In genomic region chr2:66170721-66171120, GRCm38 (mm10) we compare ENCODE assay signal across 21 mouse cellular contexts. TPM values are rescaled to one million over a fixed set of nuclear protein-coding genes. Genes with fewer than 3 reads are reported as not detected.
DNase-seq lines count a peak whose midpoint lies in the region; ATAC-seq and TF ChIP-seq lines count a peak whose summit lies in the region.
"Had no signal": no experiment of that assay in that cellular context is flagged by ENCODE, and none has a peak within 500 bp of the region (broad histone marks: within the 10 kb centered on the region; RNA-seq: fewer than 3 reads in every experiment).

No protein-coding gene starts in this region.

- no peak for TF ChIP-seq CTCF in kidney, postnatal 0 days (IDR thresholded peaks at IDR 0.05; ENCODE audit: low read depth)
- no peak for TF ChIP-seq CTCF in kidney, adult 2 months (conservative IDR thresholded peaks at IDR 0.05; ENCODE audit: insufficient read depth, insufficient read length, low read depth, low read length)

- no peak overlapping the region for H3K4me2 ChIP-seq in forebrain, embryonic 14.5 days (ENCODE audit: low read length)
- H3K4me2 ChIP-seq in forebrain, embryonic 13.5 days, result no peak overlapping the region
- peak overlapping the region; percentile 23; the same call in 1 of the 2 replicates for H3K4me2 ChIP-seq in kidney, postnatal 0 days (ENCODE audit: low read length)
- no peak overlapping the region for H3K4me2 ChIP-seq in intestine, embryonic 16.5 days (ENCODE audit: low read depth, low read length)
- H3K4me2 ChIP-seq: embryonic facial prominence, embryonic 12.5 days; forebrain, embryonic 15.5 days had no signal

- H3K4me3 ChIP-seq in forebrain, embryonic 14.5 days (ENCODE audit: low read depth, low read length), result no peak overlapping the region
- H3K4me3 ChIP-seq in forebrain, embryonic 13.5 days, result no peak overlapping the region
- no peak overlapping the region for H3K4me3 ChIP-seq in kidney, postnatal 0 days (replicated peaks; ENCODE audit: low read depth, low read length)
- H3K4me3 ChIP-seq in kidney, adult 2 months (ENCODE audit: insufficient read depth, low read depth, low read length), result no peak overlapping the region
- no peak overlapping the region for H3K4me3 ChIP-seq in intestine, embryonic 16.5 days (ENCODE audit: low read length)
- H3K4me3 ChIP-seq: embryonic facial prominence, embryonic 10.5 days; embryonic facial prominence, embryonic 12.5 days; forebrain, embryonic 15.5 days had no signal

- no peak for TF ChIP-seq POLR2A in kidney, adult 2 months (IDR thresholded peaks at IDR 0.05; ENCODE audit: low read depth, low read length)

- ATAC-seq in forebrain, embryonic 14.5 days, result no peak
- no peak for ATAC-seq in forebrain, embryonic 13.5 days
- ATAC-seq in kidney, postnatal 0 days (replicated peaks; ENCODE audit: low FRiP score, low read depth), result no peak
- no peak for ATAC-seq in intestine, embryonic 16.5 days
- ATAC-seq: CD4-positive, CD25-positive, alpha-beta regulatory T cell, adult 4 months; forebrain, embryonic 15.5 days had no signal

- H3K36me3 ChIP-seq in forebrain, embryonic 14.5 days (ENCODE audit: control insufficient read depth, insufficient read depth, low read length), result no peaks in the 10 kb centered on the region
- H3K36me3 ChIP-seq in forebrain, embryonic 13.5 days (ENCODE audit: poor library complexity, severe bottlenecking), result no peaks in the 10 kb centered on the region
- no peaks in the 10 kb centered on the region for H3K36me3 ChIP-seq in kidney, postnatal 0 days (ENCODE audit: insufficient read depth, low read length)
- H3K36me3 ChIP-seq in kidney, adult 2 months (ENCODE audit: control insufficient read depth, insufficient read depth, low read length), result no peaks in the 10 kb centered on the region
- no peaks in the 10 kb centered on the region for H3K36me3 ChIP-seq in intestine, embryonic 16.5 days (ENCODE audit: control insufficient read depth, insufficient read depth, low read length)
- H3K36me3 ChIP-seq: embryonic facial prominence, embryonic 10.5 days; embryonic facial prominence, embryonic 12.5 days; forebrain, embryonic 15.5 days; G1E had no signal

- H3K27me3 ChIP-seq in forebrain, embryonic 14.5 days (replicated peaks; ENCODE audit: control insufficient read depth, insufficient read depth, low read length), result no peaks in the 10 kb centered on the region
- no peaks in the 10 kb centered on the region for H3K27me3 ChIP-seq in forebrain, embryonic 13.5 days
- no peaks in the 10 kb centered on the region for H3K27me3 ChIP-seq in kidney, postnatal 0 days (ENCODE audit: insufficient read depth, low read length)
- no peaks in the 10 kb centered on the region for H3K27me3 ChIP-seq in kidney, adult 2 months (replicated peaks; ENCODE audit: control insufficient read depth, insufficient read depth, low read length)
- H3K27me3 ChIP-seq in intestine, embryonic 16.5 days (replicated peaks; ENCODE audit: control insufficient read depth, insufficient read depth, low read length), result no peaks in the 10 kb centered on the region
- H3K27me3 ChIP-seq: CH12.LX; embryonic facial prominence, embryonic 12.5 days; forebrain, embryonic 15.5 days had no signal

- no peaks in the 10 kb centered on the region for H3K9me3 ChIP-seq in forebrain, embryonic 14.5 days (replicated peaks; ENCODE audit: control insufficient read depth, low read length)
- no peaks in the 10 kb centered on the region for H3K9me3 ChIP-seq in forebrain, embryonic 13.5 days (replicated peaks)
- H3K9me3 ChIP-seq in kidney, postnatal 0 days (replicated peaks; ENCODE audit: low read length), result no peaks in the 10 kb centered on the region
- H3K9me3 ChIP-seq in intestine, embryonic 16.5 days (ENCODE audit: control insufficient read depth, low read length), result no peaks in the 10 kb centered on the region
- H3K9me3 ChIP-seq: embryonic facial prominence, embryonic 10.5 days; embryonic facial prominence, embryonic 12.5 days; forebrain, embryonic 15.5 days had no signal

- H3K27ac ChIP-seq in forebrain, embryonic 14.5 days (ENCODE audit: low read depth, low read length), result no peak overlapping the region
- H3K27ac ChIP-seq in forebrain, embryonic 13.5 days, result no peak overlapping the region
- H3K27ac ChIP-seq in kidney, postnatal 0 days, result no peak overlapping the region
- no peak overlapping the region for H3K27ac ChIP-seq in kidney, adult 2 months (ENCODE audit: insufficient read depth, low read depth, low read length)
- no peak overlapping the region for H3K27ac ChIP-seq in intestine, embryonic 16.5 days (ENCODE audit: low read length)
- H3K27ac ChIP-seq: embryonic facial prominence, embryonic 10.5 days; embryonic facial prominence, embryonic 12.5 days; forebrain, embryonic 15.5 days had no signal

- no peak overlapping the region for H3K9ac ChIP-seq in forebrain, embryonic 14.5 days (ENCODE audit: low read length)
- H3K9ac ChIP-seq in forebrain, embryonic 13.5 days, result no peak overlapping the region
- H3K9ac ChIP-seq in kidney, postnatal 0 days (ENCODE audit: low read depth, low read length), result no peak overlapping the region
- H3K9ac ChIP-seq in intestine, embryonic 16.5 days (ENCODE audit: low read depth, low read length), result no peak overlapping the region
- H3K9ac ChIP-seq: embryonic facial prominence, embryonic 12.5 days; forebrain, embryonic 15.5 days; forebrain, postnatal 0 days had no signal

- no peaks in the 10 kb centered on the region for H3K4me1 ChIP-seq in forebrain, embryonic 14.5 days (ENCODE audit: control insufficient read depth, insufficient read depth, low read length)
- no peaks in the 10 kb centered on the region for H3K4me1 ChIP-seq in forebrain, embryonic 13.5 days
- no peaks in the 10 kb centered on the region for H3K4me1 ChIP-seq in kidney, postnatal 0 days (replicated peaks; ENCODE audit: insufficient read depth, low read length)
- no peaks in the 10 kb centered on the region for H3K4me1 ChIP-seq in kidney, adult 2 months (ENCODE audit: control insufficient read depth, insufficient read depth, low read length)
- no peaks in the 10 kb centered on the region for H3K4me1 ChIP-seq in intestine, embryonic 16.5 days (ENCODE audit: control insufficient read depth, insufficient read depth, low read length)
- H3K4me1 ChIP-seq: embryonic facial prominence, embryonic 12.5 days; forebrain, embryonic 15.5 days had no signal

- 79% methylated on average over 11 of the region's 11 CpGs for WGBS in forebrain, embryonic 14.5 days
- 75% methylated on average over 11 of the region's 11 CpGs for WGBS in forebrain, embryonic 13.5 days
- 50% methylated on average over 11 of the region's 11 CpGs for WGBS in kidney, postnatal 0 days
- WGBS in kidney, adult 2 months, result 54% methylated on average over 11 of the region's 11 CpGs
- WGBS in intestine, embryonic 16.5 days, result 63% methylated on average over 11 of the region's 11 CpGs

- DNase-seq in forebrain, embryonic 14.5 days (ENCODE audit: low spot score), result peak; percentile 31
- DNase-seq in kidney, postnatal 0 days (ENCODE audit: low spot score), result no peak
- no peak for DNase-seq in kidney, adult 2 months
- DNase-seq: adrenal gland, adult 2 months; adrenal gland, postnatal 10 days; adrenal gland, postnatal 25 days; B cell, adult 2 months; cerebellum, adult 11-12 months; cerebellum, adult 2 months; cerebellum, adult 9-10 months; cerebellum, postnatal 10 days; cerebellum, postnatal 25 days; forebrain, postnatal 0 days had no signal

RNA-seq across cellular contexts. Expression of gene Galnt3, which starts 45.9 kb away (rescaled TPM):
- 0.63 and 1.6 TPM in 2 replicates for polyA plus RNA-seq in forebrain, embryonic 14.5 days (2014; fragmentation: Nextera tagmentation; extraction: Ambion mirVana)
- polyA plus RNA-seq in forebrain, embryonic 13.5 days (2015; fragmentation: Nextera tagmentation; extraction: Ambion mirVana), result 0.41 and 0.73 TPM in 2 replicates
- 15.3 and 17.3 TPM in 2 replicates for polyA plus RNA-seq in kidney, postnatal 0 days (2015; fragmentation: Nextera tagmentation; extraction: Ambion mirVana)
- 17.9 and 21.0 TPM in 2 replicates for polyA plus RNA-seq in kidney, adult 2 months (2012; rRNA removed)
- polyA plus RNA-seq in intestine, embryonic 16.5 days (2015; fragmentation: Nextera tagmentation; extraction: Ambion mirVana), result 13.0 and 16.0 TPM in 2 replicates
- polyA plus RNA-seq: G1E had no signal
